In genomic region chr4:107920336-107920735, GRCm38 (mm10) we compare ENCODE assay signal across 24 mouse cellular contexts. TPM values are rescaled to one million over a fixed set of nuclear protein-coding genes. Genes with fewer than 3 reads are reported as not detected.
DNase-seq lines count a peak whose midpoint lies in the region; ATAC-seq and TF ChIP-seq lines count a peak whose summit lies in the region.
"Had no signal": no experiment of that assay in that cellular context is flagged by ENCODE, and none has a peak within 500 bp of the region (broad histone marks: within the 10 kb centered on the region; RNA-seq: fewer than 3 reads in every experiment).

No protein-coding gene starts in this region.

- TF ChIP-seq POLR2A in thymus, adult 2 months (IDR thresholded peaks at IDR 0.05; ENCODE audit: control insufficient read depth, extremely low read depth, insufficient read depth, low read length, poor library complexity): no peak

- H3K4me1 ChIP-seq in liver, embryonic 12.5 days: peaks cover 47% of the 10 kb centered on the region
- H3K4me1 ChIP-seq in intestine, embryonic 16.5 days (ENCODE audit: control insufficient read depth, insufficient read depth, low read length): peaks cover 22% of the 10 kb centered on the region
- peaks cover 8% of the 10 kb centered on the region for H3K4me1 ChIP-seq in thymus, adult 2 months (replicated peaks; ENCODE audit: control insufficient read depth, insufficient read depth, low read length)

- no peaks in the 10 kb centered on the region for H3K27me3 ChIP-seq in liver, embryonic 12.5 days (replicated peaks)
- no peaks in the 10 kb centered on the region for H3K27me3 ChIP-seq in intestine, embryonic 16.5 days (replicated peaks; ENCODE audit: control insufficient read depth, insufficient read depth, low read length)
- H3K27me3 ChIP-seq in thymus, adult 2 months (ENCODE audit: control insufficient read depth, insufficient read depth, low read length): no peaks in the 10 kb centered on the region
- H3K27me3 ChIP-seq: heart, embryonic 12.5 days; limb, embryonic 13.5 days; neural tube, embryonic 15.5 days; Patski had no signal

- H3K9ac ChIP-seq in liver, embryonic 12.5 days: no peak overlapping the region
- H3K9ac ChIP-seq in intestine, embryonic 16.5 days (ENCODE audit: low read depth, low read length): no peak overlapping the region
- H3K9ac ChIP-seq: forebrain, embryonic 15.5 days; heart, embryonic 12.5 days; hindbrain, embryonic 13.5 days; limb, embryonic 13.5 days; lung, embryonic 14.5 days; neural tube, embryonic 15.5 days had no signal

- H3K4me2 ChIP-seq in liver, embryonic 12.5 days: no peak overlapping the region
- no peak overlapping the region for H3K4me2 ChIP-seq in intestine, embryonic 16.5 days (ENCODE audit: low read depth, low read length)
- H3K4me2 ChIP-seq: forebrain, embryonic 15.5 days; heart, embryonic 12.5 days; hindbrain, embryonic 13.5 days; limb, embryonic 13.5 days; neural tube, embryonic 15.5 days had no signal

- no peaks in the 10 kb centered on the region for H3K9me3 ChIP-seq in liver, embryonic 12.5 days (replicated peaks)
- no peaks in the 10 kb centered on the region for H3K9me3 ChIP-seq in intestine, embryonic 16.5 days (ENCODE audit: control insufficient read depth, low read length)
- H3K9me3 ChIP-seq: forebrain, embryonic 15.5 days; heart, embryonic 12.5 days; hindbrain, embryonic 13.5 days; limb, embryonic 13.5 days; neural tube, embryonic 15.5 days had no signal

- H3K4me3 ChIP-seq in liver, embryonic 12.5 days: no peak overlapping the region
- H3K4me3 ChIP-seq in intestine, embryonic 16.5 days (ENCODE audit: low read length): no peak overlapping the region
- no peak overlapping the region for H3K4me3 ChIP-seq in thymus, adult 2 months (ENCODE audit: control insufficient read depth, insufficient read depth, low read length)
- H3K4me3 ChIP-seq: forebrain, embryonic 15.5 days; heart, embryonic 12.5 days; hindbrain, embryonic 13.5 days; limb, embryonic 13.5 days; neural tube, embryonic 15.5 days had no signal

- no peak for ATAC-seq in liver, embryonic 12.5 days
- ATAC-seq in intestine, embryonic 16.5 days: no peak
- ATAC-seq: forebrain, embryonic 15.5 days; inflammation-experienced regulatory T-cells, adult 6 months; midbrain, embryonic 16.5 days; Patski had no signal

- no peak for DNase-seq in liver
- peak; percentile 49 for DNase-seq in adrenal gland, adult 8-10 months
- DNase-seq in left cerebral cortex, postnatal 36 days (ENCODE audit: low spot score in 2 of 2): no peak
- no peak for DNase-seq in urinary bladder, adult 18-20 months (ENCODE audit: low spot score in 2 of 2)
- no peak for DNase-seq in thymus, adult 2 months
- DNase-seq: cerebellum, adult 11-12 months; cerebellum, postnatal 25 days; embryo, embryonic 11 days; lung, embryonic 14.5 days; lung, postnatal 36 days; right cerebral cortex, postnatal 14 days; thymus, adult 18-20 months had no signal

- intact Hi-C loops in left cerebral cortex, postnatal 36 days (cut with DNase I): no loop called here

- 93% methylated on average over 2 of the region's 2 CpGs for WGBS in liver, embryonic 12.5 days (ENCODE audit: insufficient replicate concordance)
- WGBS in intestine, embryonic 16.5 days: 71% methylated on average over 2 of the region's 2 CpGs
- WGBS in thymus, adult 2 months: 94% methylated on average over 2 of the region's 2 CpGs

- TF ChIP-seq CTCF in thymus, adult 2 months (IDR thresholded peaks at IDR 0.05; ENCODE audit: borderline replicate concordance, control insufficient read depth, extremely low read depth, insufficient read depth, low read length, poor library complexity): no peak

- peaks cover 7% of the 10 kb centered on the region; the same call in 1 of the 2 replicates for H3K36me3 ChIP-seq in liver, embryonic 12.5 days
- no peaks in the 10 kb centered on the region for H3K36me3 ChIP-seq in intestine, embryonic 16.5 days (ENCODE audit: control insufficient read depth, insufficient read depth, low read length)
- H3K36me3 ChIP-seq in thymus, adult 2 months (ENCODE audit: control insufficient read depth, insufficient read depth, low read length): no peaks in the 10 kb centered on the region
- H3K36me3 ChIP-seq: forebrain, embryonic 15.5 days; heart, embryonic 12.5 days had no signal

- peak overlapping the region; percentile 87; the same call in 1 of the 2 replicates for H3K27ac ChIP-seq in liver, embryonic 12.5 days
- peak overlapping the region; percentile 93 for H3K27ac ChIP-seq in intestine, embryonic 16.5 days (ENCODE audit: low read length)
- no peak overlapping the region for H3K27ac ChIP-seq in thymus, adult 2 months (ENCODE audit: control insufficient read depth, insufficient read depth, low read length)
- H3K27ac ChIP-seq: forebrain, embryonic 15.5 days; hindbrain, embryonic 13.5 days; limb, embryonic 13.5 days; neural tube, embryonic 15.5 days had no signal

RNA-seq across cellular contexts. Expression of gene Cpt2, which starts 3.1 kb away (rescaled TPM):
- polyA plus RNA-seq in liver, embryonic 12.5 days (2016; fragmentation: Nextera tagmentation; extraction: Ambion mirVana): 40.1 and 42.7 TPM in 2 replicates
- 100 to 1,000 TPM in 3 of 4 experiments, 10 to 100 TPM in 1; 92.3 to 198 (median 141) TPM for total RNA-seq in adrenal gland, adult 8-10 months (2022)
- polyA plus RNA-seq in intestine, embryonic 16.5 days (2015; fragmentation: Nextera tagmentation; extraction: Ambion mirVana): 142 and 155 TPM in 2 replicates
- 1 to 10 TPM; 6.5 to 6.7 TPM for total RNA-seq in left cerebral cortex, postnatal 36 days (2021)
- polyA plus RNA-seq in thymus, adult 2 months (2012; rRNA removed): 46.6 and 75.0 TPM in 2 replicates

RNA-seq across cellular contexts. Expression of gene 0610037L13Rik, which starts 30.7 kb away (rescaled TPM):
- polyA plus RNA-seq in liver, embryonic 12.5 days (2016; fragmentation: Nextera tagmentation; extraction: Ambion mirVana): 54.1 and 59.0 TPM in 2 replicates
- total RNA-seq in adrenal gland, adult 8-10 months (2022): 10 to 100 TPM; 75.0 to 83.5 (median 78.4) TPM
- polyA plus RNA-seq in intestine, embryonic 16.5 days (2015; fragmentation: Nextera tagmentation; extraction: Ambion mirVana): 87.7 and 93.8 TPM in 2 replicates
- total RNA-seq in left cerebral cortex, postnatal 36 days (2021): 10 to 100 TPM; 57.2 to 58.9 TPM
- 24.0 and 29.7 TPM in 2 replicates for polyA plus RNA-seq in thymus, adult 2 months (2012; rRNA removed)

RNA-seq across cellular contexts. Expression of gene Magoh, which starts 40.8 kb away (rescaled TPM):
- polyA plus RNA-seq in liver, embryonic 12.5 days (2016; fragmentation: Nextera tagmentation; extraction: Ambion mirVana): 140 and 151 TPM in 2 replicates
- total RNA-seq in adrenal gland, adult 8-10 months (2022): 10 to 100 TPM; 61.8 to 73.5 (median 71.9) TPM
- polyA plus RNA-seq in intestine, embryonic 16.5 days (2015; fragmentation: Nextera tagmentation; extraction: Ambion mirVana): 132 and 139 TPM in 2 replicates
- 10 to 100 TPM; 35.2 to 43.4 TPM for total RNA-seq in left cerebral cortex, postnatal 36 days (2021)
- 54.9 and 55.6 TPM in 2 replicates for polyA plus RNA-seq in thymus, adult 2 months (2012; rRNA removed)

RNA-seq across cellular contexts. Expression of gene Slc1a7, which starts 47.8 kb away (rescaled TPM):
- polyA plus RNA-seq in liver, embryonic 12.5 days (2016; fragmentation: Nextera tagmentation; extraction: Ambion mirVana): not detected in 2 replicates
- total RNA-seq in adrenal gland, adult 8-10 months (2022): under 1 TPM; 0.35 to 0.73 (median 0.49) TPM
- polyA plus RNA-seq in intestine, embryonic 16.5 days (2015; fragmentation: Nextera tagmentation; extraction: Ambion mirVana): 0.12 and 0.15 TPM in 2 replicates
- under 1 TPM; 0.72 to 0.79 TPM for total RNA-seq in left cerebral cortex, postnatal 36 days (2021)
- polyA plus RNA-seq in thymus, adult 2 months (2012; rRNA removed): 0.18 and 0.23 TPM in 2 replicates
- polyA plus RNA-seq: embryonic facial prominence, embryonic 14.5 days; heart, embryonic 12.5 days; hindbrain, embryonic 13.5 days; inflammation-experienced regulatory T-cells, adult 6 months; limb, embryonic 13.5 days; midbrain, embryonic 16.5 days; neural tube, embryonic 15.5 days; stomach, embryonic 14.5 days had no signal
